Mouse (Mus musculus) liver, embryonic 16.5 days (tissue): ENCODE measurements around the gene Gm3727. TPM values are rescaled to one million over a fixed set of nuclear protein-coding genes. Genes with fewer than 3 reads are reported as not detected.
"Not testable (repeated sequence)": the region's sequence is repeated elsewhere in the genome, so short reads cannot be mapped to it uniquely, and the experiment has no call there.

ENCODE experiments used
- ATAC-seq: fragments of 200-750 bp; cut with Nextera tagmentation; 2 replicates; pipeline ENCODE4 v1.8.0; 2017; ENCODE audit warnings: low read depth, mild to moderate bottlenecking, moderate number of reproducible peaks, moderate library complexity
- H3K27ac ChIP-seq: fragments of 300-500 bp; sonication (generic); 2 replicates; pipeline ENCODE4 v1.5.1; 2014; ENCODE audit warnings: mild to moderate bottlenecking, low read length
- H3K27me3 ChIP-seq: fragments of 300-500 bp; sonication (generic); 2 replicates; pipeline ENCODE4 v1.6.1; 2014; ENCODE audit warnings: low read depth, low read length, mixed read lengths; ENCODE audit not compliant: control insufficient read depth, insufficient read depth
- H3K36me3 ChIP-seq: fragments of 300-500 bp; sonication (generic); 2 replicates; pipeline ENCODE4 v1.6.1; 2014; ENCODE audit warnings: mild to moderate bottlenecking; ENCODE audit not compliant: control insufficient read depth, insufficient read depth
- H3K4me1 ChIP-seq: fragments of 300-500 bp; sonication (generic); 2 replicates; pipeline ENCODE4 v1.6.1; 2014; ENCODE audit warnings: low read depth, low read length, mixed read lengths; ENCODE audit not compliant: control insufficient read depth
- H3K4me2 ChIP-seq: fragments of 300-500 bp; sonication (generic); 2 replicates; pipeline ENCODE4 v1.6.1; 2014; ENCODE audit warnings: low read depth, low read length, mixed read lengths
- H3K4me3 ChIP-seq: fragments of 300-500 bp; sonication (generic); 2 replicates; pipeline ENCODE4 v1.5.1; 2014; ENCODE audit warnings: low read depth, mild to moderate bottlenecking, low read length
- H3K9ac ChIP-seq: fragments of 300-500 bp; sonication (generic); 2 replicates; pipeline ENCODE4 v1.6.1; 2014; ENCODE audit warnings: low read depth, low read length
- H3K9me3 ChIP-seq: fragments of 300-500 bp; sonication (generic); replicated peaks from 2 replicates; pipeline ENCODE4 v1.6.1; 2016; ENCODE audit warnings: low read length; ENCODE audit not compliant: control insufficient read depth
- whole genome bisulfite sequencing: fragments of 180-500 bp; shearing (Covaris S2); extraction: QIAGEN DNeasy Blood & Tissue Kit; methylation state at CpG from one replicate; pipeline ENCODE4 v1.1.7; 2014; ENCODE audit not compliant: insufficient replicate concordance; 5-methylcytosine and 5-hydroxymethylcytosine counted together
- polyA plus RNA-seq: library from polyadenylated mRNA; unstranded; fragments of >200 nt; fragmentation: Nextera tagmentation; extraction: Ambion mirVana; gene quantifications from 2 replicates; pipeline ENCODE4 v1.2.1, GENCODE M21; 2015

The Gm3727 gene
- not detected in 2 replicates for polyA plus RNA-seq

- WGBS = 32% methylated on average over 3 of the region's 3 CpGs
- ATAC-seq, H3K9ac ChIP-seq, H3K4me2 ChIP-seq, H3K4me3 ChIP-seq, H3K9me3 ChIP-seq, H3K27ac ChIP-seq, H3K36me3 ChIP-seq, H3K4me1 ChIP-seq, H3K27me3 ChIP-seq: not testable (repeated sequence)
Observed at GRCm38 (mm10) chr14:7264614-7265013, at the start of gene Gm3727. TSS of gene Gm3727 (minus strand) at chr14:7264714.

- H3K27me3 ChIP-seq, H3K9me3 ChIP-seq, H3K4me3 ChIP-seq, H3K36me3 ChIP-seq, ATAC-seq, H3K9ac ChIP-seq, H3K27ac ChIP-seq, H3K4me1 ChIP-seq, H3K4me2 ChIP-seq: not testable (repeated sequence)
- 3% methylated on average over 7 of the region's 10 CpGs for WGBS
Observed at GRCm38 (mm10) chr14:7243498-7243897, 21.0 kb downstream of the Gm3727 start.

Other genes with a start within 250 kb of the Gm3727 start
- gene Gm10406, start 237.3 kb downstream of the Gm3727 start, polyA plus RNA-seq = not detected in 2 replicates
- not detected in 2 replicates for gene Gm3685, start 219.7 kb downstream of the Gm3727 start, polyA plus RNA-seq
- gene Gm3696, start 164.1 kb downstream of the Gm3727 start, polyA plus RNA-seq = not detected in 2 replicates
- gene Gm6676, start 139.3 kb downstream of the Gm3727 start, polyA plus RNA-seq = not detected in 2 replicates
- gene Gm3512, start 90.2 kb downstream of the Gm3727 start, polyA plus RNA-seq = 0.05 and 0.16 TPM in 2 replicates
- gene Gm16434, start 70.2 kb downstream of the Gm3727 start, polyA plus RNA-seq = not detected in 2 replicates
- gene Gm3739, start 50.3 kb upstream of the Gm3727 start, polyA plus RNA-seq = not detected in 2 replicates
- not detected in 2 replicates for gene Gm5797, start 67.7 kb upstream of the Gm3727 start, polyA plus RNA-seq
- gene Gm8374, start 100.4 kb upstream of the Gm3727 start, polyA plus RNA-seq = not detected in 2 replicates
- 0.07 and 0.08 TPM in 2 replicates for gene Gm3755, start 186.2 kb upstream of the Gm3727 start, polyA plus RNA-seq
- gene Gm3752, start 219.0 kb upstream of the Gm3727 start, polyA plus RNA-seq = not detected in 2 replicates